Mouse (Mus musculus) bone marrow macrophage, adult 2 months (primary cell): ENCODE results near the gene Zfr2.

Source experiments
- CTCF ChIP-seq: IDR thresholded peaks from 2 replicates; pipeline ENCODE4 v1.5.1; 2012; ENCODE audit warnings: low read depth, mild to moderate bottlenecking, low read length, moderate library complexity
- POLR2A ChIP-seq: IDR thresholded peaks from 2 replicates; pipeline ENCODE4 v1.6.1; 2012; ENCODE audit warnings: mild to moderate bottlenecking, low read depth, low read length, borderline replicate concordance

GRCm38 (mm10) chr10:81210154-81210553 lies 22.8 kb upstream of the Zfr2 start:
- TF ChIP-seq POLR2A (no peak), CTCF (no peak)
